8 mouse cellular contexts compared by ENCODE assay signal in genomic region chr9:90114567-90115307, GRCm38 (mm10). TPM values are rescaled to one million over a fixed set of nuclear protein-coding genes. Genes with fewer than 3 reads are reported as not detected.
DNase-seq lines count a peak whose midpoint lies in the region; ATAC-seq lines count a peak whose summit lies in the region.

Gene Morf4l1 (minus strand): TSS chr9:90114774.

- peak; percentile 95 for ATAC-seq in frontal cortex, adult (ENCODE audit: low TSS enrichment)

- peak within 1 kb of the TSS; percentile 100 for H3K27ac ChIP-seq in hindbrain, embryonic 10.5 days

- 2% methylated on average over 40 of the region's 40 CpGs for WGBS in hindbrain, embryonic 10.5 days

- H3K9me3 ChIP-seq in hindbrain, embryonic 10.5 days, result no peaks in the 10 kb centered on the region

- H3K4me3 ChIP-seq in hindbrain, embryonic 10.5 days, result peak within 1 kb of the TSS; percentile 96

- peaks cover under 1% of the 10 kb centered on the region; the same call in 1 of the 2 replicates for H3K36me3 ChIP-seq in hindbrain, embryonic 10.5 days

- H3K4me1 ChIP-seq in hindbrain, embryonic 10.5 days (replicated peaks), result peaks cover 20% of the 10 kb centered on the region

- DNase-seq in MN1 (ENCODE audit: low spot score), result peak; percentile 97
- DNase-seq in cerebellum, adult 9-10 months, result peak; percentile 96
- peak; percentile 98 for DNase-seq in hindbrain, embryonic 10.5 days (ENCODE audit: low spot score)
- peak; percentile 96 to 98 for DNase-seq in layer of hippocampus, postnatal 10 days (ENCODE audit: low spot score in 2 of 2)
- peak; percentile 97 for DNase-seq in lung, postnatal 10 days
- peak; percentile 97 for DNase-seq in ovary, postnatal 36 days (ENCODE audit: low spot score)
- peak; percentile 96 for DNase-seq in thymus, postnatal 25 days

- H3K27me3 ChIP-seq in hindbrain, embryonic 10.5 days (ENCODE audit: insufficient read depth, poor library complexity, severe bottlenecking), result no peaks in the 10 kb centered on the region

RNA-seq across cellular contexts. Expression of gene Morf4l1, which starts in this region (rescaled TPM):
- 538 and 546 TPM in 2 replicates for polyA plus RNA-seq in hindbrain, embryonic 10.5 days (2016; fragmentation: Nextera tagmentation; extraction: Ambion mirVana)
- total RNA-seq in layer of hippocampus, postnatal 10 days (2021), result 100 to 1,000 TPM; 388 to 417 TPM

Comparison
In these comparisons a context has a peak if more than half of its experiments do, and no peak if none do; other contexts are left out.
1. Peak in every context shown above with its lines: DNase-seq, ATAC-seq, H3K4me3 ChIP-seq and H3K27ac ChIP-seq.